Mouse (Mus musculus) left cerebral cortex, adult 2 months (tissue): ENCODE measurements at regions not wholly inside any gene's neighbourhood (a gene's known extent, or its start where the extent isn't known, plus 50 kb on each side); places are given as distances from the start of the nearest gene placed in this dataset.

ENCODE experiments used
- DNase-seq, 2 experiments: peaks; one replicate each; pipeline ENCODE4 v3.0.0; 2021 to 2022; ENCODE audit warnings: low spot score in 2 of 2, mixed read lengths in 1 of 2; ENCODE audit errors: extremely low spot score in 1 of 2
- H3K27ac ChIP-seq: fragments of 200-600 bp; 2 replicates; pipeline ENCODE4 v1.8.1; 2022
- H3K4me3 ChIP-seq: fragments of 200-600 bp; 2 replicates; pipeline ENCODE4 v1.8.1; 2022
- CTCF ChIP-seq: fragments of 200-600 bp; IDR thresholded peaks from 2 replicates; pipeline ENCODE4 v1.8.1; 2022; ENCODE audit warnings: antibody characterized with exemption, mild to moderate bottlenecking, moderate library complexity
- intact Hi-C: fragments of 180-260 bp; cut with DNase I; formaldehyde crosslinking; loops from one replicate; pipeline ENCODE4 v1.15.1; 2025

- no peak overlapping the region for H3K27ac ChIP-seq
- DNase-seq = no peak
- no peak for TF ChIP-seq CTCF
- intact Hi-C loops = no loop called here
- H3K4me3 ChIP-seq = no peak overlapping the region
Measured at GRCm38 (mm10) chr15:42256343-42256742, 2122.2 kb downstream of the 9330182O14Rik start.

- Histone ChIP-seq H3K27ac (no peak overlapping the region), H3K4me3 (no peak overlapping the region)
- no peak for DNase-seq
- TF ChIP-seq CTCF = no peak
- intact Hi-C loops = no loop called here
Measured at GRCm38 (mm10) chr15:42275117-42275516, 2141.0 kb downstream of the 9330182O14Rik start.

GRCm38 (mm10) chr15:42277247-42277646, 2143.1 kb downstream of the 9330182O14Rik start:
- Histone ChIP-seq H3K27ac (no peak overlapping the region), H3K4me3 (no peak overlapping the region)
- DNase-seq = no peak
- intact Hi-C loops = no loop called here
- no peak for TF ChIP-seq CTCF

- intact Hi-C loops = no loop called here
- Histone ChIP-seq H3K27ac (no peak overlapping the region), H3K4me3 (no peak overlapping the region)
- DNase-seq = no peak
- TF ChIP-seq CTCF = no peak
Measured at GRCm38 (mm10) chr15:42280810-42281209, 2146.6 kb downstream of the 9330182O14Rik start.

- DNase-seq = no peak
- no peak for TF ChIP-seq CTCF
- intact Hi-C loops = no loop called here
- H3K27ac ChIP-seq = no peak overlapping the region
- no peak overlapping the region for H3K4me3 ChIP-seq
Measured at GRCm38 (mm10) chr15:42296406-42296805, 2162.2 kb downstream of the 9330182O14Rik start.

GRCm38 (mm10) chr15:42297430-42297829, 2163.3 kb downstream of the 9330182O14Rik start:
- no peak for TF ChIP-seq CTCF
- intact Hi-C loops = no loop called here
- no peak overlapping the region for H3K4me3 ChIP-seq
- no peak overlapping the region for H3K27ac ChIP-seq
- DNase-seq = no peak

- H3K4me3 ChIP-seq = no peak overlapping the region
- H3K27ac ChIP-seq = no peak overlapping the region
- TF ChIP-seq CTCF = no peak
- intact Hi-C loops = no loop called here
- DNase-seq = no peak
Measured at GRCm38 (mm10) chr15:42301956-42302355, 2167.8 kb downstream of the 9330182O14Rik start.

GRCm38 (mm10) chr15:42304097-42304496, 2169.9 kb downstream of the 9330182O14Rik start:
- TF ChIP-seq CTCF = no peak
- H3K27ac ChIP-seq = no peak overlapping the region
- no peak for DNase-seq
- intact Hi-C loops = no loop called here
- no peak overlapping the region for H3K4me3 ChIP-seq

- intact Hi-C loops = loop anchor here (2.0 kb wide), 1 partner anchor 67 kb away; no protein-coding TSS in a partner anchor
- DNase-seq = no peak
- no peak for TF ChIP-seq CTCF
Measured at GRCm38 (mm10) chr15:42309586-42309985, 2175.4 kb downstream of the 9330182O14Rik start.

GRCm38 (mm10) chr15:42311166-42311565, 2177.0 kb downstream of the 9330182O14Rik start:
- no peak overlapping the region for H3K4me3 ChIP-seq
- DNase-seq = no peak
- no peak for TF ChIP-seq CTCF
- intact Hi-C loops = no loop called here
- H3K27ac ChIP-seq = no peak overlapping the region

More at GRCm38 (mm10) chr15:42309586-42309985, 2175.4 kb downstream of the 9330182O14Rik start:
- Histone ChIP-seq H3K27ac (no peak overlapping the region), H3K4me3 (no peak overlapping the region)

GRCm38 (mm10) chr15:42320349-42320748, 2186.2 kb downstream of the 9330182O14Rik start:
- intact Hi-C loops = no loop called here
- H3K27ac ChIP-seq = no peak overlapping the region
- H3K4me3 ChIP-seq = no peak overlapping the region
- no peak for DNase-seq
- no peak for TF ChIP-seq CTCF

GRCm38 (mm10) chr15:42322940-42323339, 2188.8 kb downstream of the 9330182O14Rik start:
- no peak for TF ChIP-seq CTCF
- H3K4me3 ChIP-seq = no peak overlapping the region
- intact Hi-C loops = no loop called here
- DNase-seq = no peak
- no peak overlapping the region for H3K27ac ChIP-seq

- Histone ChIP-seq H3K27ac (no peak overlapping the region), H3K4me3 (no peak overlapping the region)
- peak in 1 of 2 experiments; percentile 13 for DNase-seq
- intact Hi-C loops = no loop called here
- no peak for TF ChIP-seq CTCF
Measured at GRCm38 (mm10) chr15:42325221-42325620, 2191.1 kb downstream of the 9330182O14Rik start.
